Mouse (Mus musculus): ENCODE measurements at regions not wholly inside any gene's neighbourhood (a gene's known extent, or its start where the extent isn't known, plus 50 kb on each side); places are given as distances from the start of the nearest gene placed in this dataset.
A peak's percentile ranks its signal among the peaks of the same experiment; 100 is the strongest.
"Not testable (repeated sequence)": the region's sequence is repeated elsewhere in the genome, so short reads cannot be mapped to it uniquely, and the experiment has no call there.

DNA sequence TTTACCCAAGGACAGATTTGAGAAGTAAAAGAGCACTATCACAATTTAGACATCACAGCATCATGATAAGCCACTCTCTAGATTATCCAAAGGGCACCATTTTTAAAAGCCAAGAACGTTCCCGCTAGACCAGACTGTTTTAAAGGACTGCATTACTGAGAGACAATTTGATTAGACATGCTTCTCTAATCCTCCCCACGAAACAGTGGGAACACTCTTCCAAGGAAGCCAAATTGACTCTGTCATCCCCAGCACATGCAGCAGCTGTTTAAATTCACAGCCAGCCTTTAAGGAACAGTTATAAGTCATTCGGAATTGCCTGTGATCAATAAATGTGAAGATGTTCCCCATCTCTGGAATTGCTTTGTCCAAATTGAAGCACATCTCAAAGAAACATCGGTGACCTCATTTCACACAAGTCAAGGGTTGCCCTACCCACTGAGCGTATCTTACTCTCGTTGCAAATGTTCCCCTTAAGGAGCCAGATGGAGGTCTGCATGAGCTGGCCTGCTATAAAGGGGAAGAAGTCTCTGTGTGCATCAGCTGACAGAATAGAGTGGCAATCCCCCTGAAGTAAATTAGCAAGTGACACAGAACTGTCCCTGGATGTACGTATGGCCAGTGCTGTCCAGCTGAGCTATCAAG, 393.2 kb downstream of the Pid1 start:
- H3K36me3 ChIP-seq (replicated peaks; ENCODE audit: low read length): no peaks in the 10 kb centered on the region
- peaks cover 8% of the 10 kb centered on the region for H3K9me3 ChIP-seq
- H3K4me1 ChIP-seq: no peaks in the 10 kb centered on the region
- H3K4me3 ChIP-seq (replicated peaks): no peak overlapping the region
- H3K27me3 ChIP-seq (replicated peaks): no peaks in the 10 kb centered on the region
- TF ChIP-seq GATA1 (IDR thresholded peaks at IDR 0.05; ENCODE audit: borderline replicate concordance, low read length) (no peak), FLI1 (IDR thresholded peaks at IDR 0.05; ENCODE audit: low read length) (no peak)

GRCm38 (mm10) chr1:83964631-83965030, 399.3 kb downstream of the Pid1 start:
- H3K9me3 ChIP-seq; H3K4me3 ChIP-seq (replicated peaks); H3K36me3 ChIP-seq (replicated peaks; ENCODE audit: low read length); H3K27me3 ChIP-seq (replicated peaks); H3K4me1 ChIP-seq: not testable (repeated sequence)

DNA sequence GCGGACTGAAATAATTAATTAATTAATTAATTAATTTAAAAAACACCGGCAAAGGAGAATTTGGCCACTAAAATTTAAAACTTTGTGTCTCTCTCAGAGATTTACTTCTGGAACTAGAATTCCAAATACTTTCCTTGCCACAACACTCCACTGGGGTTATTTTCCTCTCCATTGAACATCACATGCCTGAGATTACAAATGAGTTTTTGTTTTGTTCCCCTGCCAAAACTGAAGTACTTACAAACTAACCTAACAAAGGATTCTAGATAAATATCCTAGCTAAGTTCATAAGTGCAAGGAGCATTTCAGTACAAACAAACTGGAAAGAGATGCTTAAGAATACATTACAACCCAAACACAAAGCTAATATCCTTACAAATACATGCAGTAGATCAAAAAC, 402.2 kb downstream of the Pid1 start:
- peaks cover 7% of the 10 kb centered on the region; the same call in 1 of the 2 replicates for H3K9me3 ChIP-seq
- no peaks in the 10 kb centered on the region for H3K27me3 ChIP-seq (replicated peaks)
- TF ChIP-seq GATA1 (IDR thresholded peaks at IDR 0.05; ENCODE audit: borderline replicate concordance, low read length) (no peak), FLI1 (IDR thresholded peaks at IDR 0.05; ENCODE audit: low read length) (no peak)
- H3K36me3 ChIP-seq (replicated peaks; ENCODE audit: low read length): no peaks in the 10 kb centered on the region
- H3K4me3 ChIP-seq (replicated peaks): no peak overlapping the region
- H3K4me1 ChIP-seq: no peaks in the 10 kb centered on the region

DNA sequence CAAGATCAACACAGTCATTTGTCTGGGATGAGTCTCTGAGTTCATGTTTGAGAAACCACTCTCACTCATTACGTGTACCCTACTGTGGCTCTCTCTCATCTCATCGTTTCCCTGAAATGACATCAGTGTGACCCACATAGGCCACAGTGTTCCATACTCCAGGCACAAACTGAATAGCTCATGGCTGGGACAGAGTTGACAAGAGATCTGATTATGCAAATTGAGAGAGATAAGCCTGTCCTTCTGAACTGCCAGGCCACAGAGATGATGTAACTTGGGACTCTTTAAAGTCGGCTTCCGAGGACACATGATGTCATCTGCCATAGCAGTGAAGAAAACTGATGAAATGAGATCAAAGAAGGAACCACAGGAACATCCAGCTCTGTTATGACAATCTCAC, 404.2 kb downstream of the Pid1 start:
- Histone ChIP-seq H3K9me3 (peaks cover 5% of the 10 kb centered on the region; the same call in 1 of the 2 replicates), H3K27me3 (replicated peaks) (no peaks in the 10 kb centered on the region), H3K4me1 (no peaks in the 10 kb centered on the region), H3K36me3 (replicated peaks; ENCODE audit: low read length) (no peaks in the 10 kb centered on the region), H3K4me3 (replicated peaks) (no peak overlapping the region)
- no peak for TF ChIP-seq FLI1 (IDR thresholded peaks at IDR 0.05; ENCODE audit: low read length)
- no peak for TF ChIP-seq GATA1 (IDR thresholded peaks at IDR 0.05; ENCODE audit: borderline replicate concordance, low read length)

DNA sequence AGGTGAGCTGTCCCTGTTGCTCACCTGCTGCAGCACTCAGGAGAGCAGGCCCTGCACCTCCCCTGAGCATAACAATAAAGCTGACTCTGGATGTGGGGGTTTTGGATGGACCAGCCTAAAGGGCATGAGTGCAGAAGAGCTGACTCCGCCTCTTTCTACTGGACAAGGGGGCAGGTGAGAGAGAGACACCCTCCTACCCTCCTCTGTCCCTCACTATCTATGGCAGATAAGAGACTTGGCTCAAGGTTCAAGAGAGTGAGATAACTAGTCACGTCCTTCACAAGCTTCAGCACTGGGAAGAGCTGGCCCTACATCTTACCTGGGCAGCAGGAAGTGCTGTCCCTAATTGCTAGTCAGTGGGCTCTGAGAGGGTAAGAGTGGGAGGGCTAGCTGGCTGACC, 441.1 kb downstream of the Pid1 start:
- H3K9me3 ChIP-seq: peaks cover 19% of the 10 kb centered on the region
- no peaks in the 10 kb centered on the region for H3K4me1 ChIP-seq
- no peaks in the 10 kb centered on the region for H3K36me3 ChIP-seq (replicated peaks; ENCODE audit: low read length)
- TF ChIP-seq FLI1 (IDR thresholded peaks at IDR 0.05; ENCODE audit: low read length) (no peak), GATA1 (IDR thresholded peaks at IDR 0.05; ENCODE audit: borderline replicate concordance, low read length) (no peak)
- peak overlapping the region; percentile 24 for H3K4me3 ChIP-seq (replicated peaks)
- H3K27me3 ChIP-seq (replicated peaks): no peaks in the 10 kb centered on the region

DNA sequence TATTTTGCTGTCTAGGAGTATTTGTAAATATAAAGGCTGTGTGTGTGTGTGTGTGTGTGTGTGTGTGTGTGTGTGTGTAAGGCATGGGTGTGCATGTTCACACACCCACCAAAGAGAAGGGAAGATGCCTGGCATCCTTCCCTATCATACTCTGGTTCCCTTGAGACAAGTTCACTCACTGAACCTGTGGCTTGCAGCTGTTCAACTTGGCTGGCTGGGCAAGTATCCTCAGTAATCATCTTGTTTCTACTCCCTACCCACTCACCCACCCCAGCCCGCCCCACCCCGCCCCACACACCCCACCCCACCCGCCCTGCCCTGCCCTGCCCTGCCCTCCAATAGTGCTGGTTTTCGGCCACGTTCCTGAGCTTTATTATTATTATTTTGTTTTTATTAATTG, 448.5 kb downstream of the Pid1 start:
- peaks cover 8% of the 10 kb centered on the region; the same call in 1 of the 2 replicates for H3K9me3 ChIP-seq
- no peak overlapping the region for H3K4me3 ChIP-seq (replicated peaks)
- no peaks in the 10 kb centered on the region for H3K36me3 ChIP-seq (replicated peaks; ENCODE audit: low read length)
- TF ChIP-seq FLI1 (IDR thresholded peaks at IDR 0.05; ENCODE audit: low read length) (no peak), GATA1 (IDR thresholded peaks at IDR 0.05; ENCODE audit: borderline replicate concordance, low read length) (no peak)
- H3K27me3 ChIP-seq (replicated peaks): no peaks in the 10 kb centered on the region
- no peaks in the 10 kb centered on the region for H3K4me1 ChIP-seq

DNA sequence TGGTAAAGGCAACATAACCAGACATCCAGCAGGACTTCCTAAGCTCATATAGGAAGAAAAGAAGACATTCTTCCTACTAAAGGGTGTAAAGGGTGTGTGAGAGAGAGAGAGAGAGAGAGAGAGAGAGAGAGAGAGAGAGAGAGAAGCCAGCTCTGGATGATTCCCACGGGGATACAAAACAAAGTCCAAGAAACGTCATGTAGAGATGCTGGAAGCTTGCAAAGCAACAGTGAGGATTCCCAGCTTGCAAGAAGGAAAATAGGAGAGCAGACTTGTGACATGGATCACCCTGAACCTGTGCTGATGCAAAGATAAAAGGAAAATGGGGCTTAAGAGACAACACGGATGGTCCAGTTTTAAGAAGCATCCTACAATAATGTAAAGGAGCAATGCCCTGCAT, 456.6 kb downstream of the Pid1 start:
- Histone ChIP-seq H3K36me3 (replicated peaks; ENCODE audit: low read length) (no peaks in the 10 kb centered on the region), H3K4me3 (replicated peaks) (no peak overlapping the region), H3K4me1 (no peaks in the 10 kb centered on the region), H3K9me3 (peaks cover 7% of the 10 kb centered on the region; the same call in 1 of the 2 replicates), H3K27me3 (replicated peaks) (no peaks in the 10 kb centered on the region)
- TF ChIP-seq FLI1 (IDR thresholded peaks at IDR 0.05; ENCODE audit: low read length): no peak
- no peak for TF ChIP-seq GATA1 (IDR thresholded peaks at IDR 0.05; ENCODE audit: borderline replicate concordance, low read length)

- Histone ChIP-seq H3K4me3 (replicated peaks) (no peak overlapping the region), H3K36me3 (replicated peaks; ENCODE audit: low read length) (no peaks in the 10 kb centered on the region), H3K9me3 (peaks cover 7% of the 10 kb centered on the region; the same call in 1 of the 2 replicates), H3K27me3 (replicated peaks) (no peaks in the 10 kb centered on the region), H3K4me1 (no peaks in the 10 kb centered on the region)
- TF ChIP-seq FLI1 (IDR thresholded peaks at IDR 0.05; ENCODE audit: low read length) (no peak), GATA1 (IDR thresholded peaks at IDR 0.05; ENCODE audit: borderline replicate concordance, low read length) (no peak)
These were observed 457.1 kb downstream of the Pid1 start for GRCm38 (mm10) chr1:83906906-83907305.

- no peaks in the 10 kb centered on the region for H3K36me3 ChIP-seq (replicated peaks; ENCODE audit: low read length)
- TF ChIP-seq FLI1 (IDR thresholded peaks at IDR 0.05; ENCODE audit: low read length) (no peak), GATA1 (IDR thresholded peaks at IDR 0.05; ENCODE audit: borderline replicate concordance, low read length) (no peak)
- H3K9me3 ChIP-seq: peaks cover 5% of the 10 kb centered on the region; the same call in 1 of the 2 replicates
- H3K4me3 ChIP-seq (replicated peaks): no peak overlapping the region
- no peaks in the 10 kb centered on the region for H3K4me1 ChIP-seq
- H3K27me3 ChIP-seq (replicated peaks): no peaks in the 10 kb centered on the region
These were observed 463.8 kb downstream of the Pid1 start for GRCm38 (mm10) chr1:83900135-83900534.

GRCm38 (mm10) chr1:83896650-83897049, 467.3 kb downstream of the Pid1 start:
- no peaks in the 10 kb centered on the region for H3K27me3 ChIP-seq (replicated peaks)
- peak overlapping the region; percentile 24 for H3K4me3 ChIP-seq (replicated peaks)
- no peaks in the 10 kb centered on the region for H3K36me3 ChIP-seq (replicated peaks; ENCODE audit: low read length)
- TF ChIP-seq GATA1 (IDR thresholded peaks at IDR 0.05; ENCODE audit: borderline replicate concordance, low read length) (no peak), FLI1 (IDR thresholded peaks at IDR 0.05; ENCODE audit: low read length) (no peak)
- no peaks in the 10 kb centered on the region for H3K4me1 ChIP-seq
- peaks cover 2% of the 10 kb centered on the region; the same call in 1 of the 2 replicates for H3K9me3 ChIP-seq

- Histone ChIP-seq H3K27me3 (replicated peaks) (no peaks in the 10 kb centered on the region), H3K9me3 (peaks cover 5% of the 10 kb centered on the region; the same call in 1 of the 2 replicates), H3K4me3 (replicated peaks) (no peak overlapping the region), H3K4me1 (no peaks in the 10 kb centered on the region), H3K36me3 (replicated peaks; ENCODE audit: low read length) (no peaks in the 10 kb centered on the region)
- TF ChIP-seq GATA1 (IDR thresholded peaks at IDR 0.05; ENCODE audit: borderline replicate concordance, low read length) (no peak), FLI1 (IDR thresholded peaks at IDR 0.05; ENCODE audit: low read length) (no peak)
These were observed 471.1 kb upstream of the Sphkap start for GRCm38 (mm10) chr1:83879109-83879399.

All from megakaryocyte, embryonic 14.5 days (primary cell).